Mouse (Mus musculus) cerebellum, adult 2 months (tissue): Measurements from ENCODE around the gene Zfp36l2. TPM values are rescaled to one million over a fixed set of nuclear protein-coding genes. Genes with fewer than 3 reads are reported as not detected.
"Not testable (repeated sequence)": the region's sequence is repeated elsewhere in the genome, so short reads cannot be mapped to it uniquely, and the experiment has no call there.

Experiments
- DNase-seq, 2 experiments: peaks; one replicate each; pipeline ENCODE4 v3.0.0; 2021
- H3K27ac ChIP-seq: fragments of 200-500 bp; 2 replicates; pipeline ENCODE4 v1.5.1; 2012; ENCODE audit warnings: low read length, control low read depth, inconsistent platforms; ENCODE audit not compliant: insufficient read depth
- H3K27me3 ChIP-seq: fragments of 200-500 bp; 2 replicates; pipeline ENCODE4 v1.6.1; 2012; ENCODE audit warnings: inconsistent platforms, mild to moderate bottlenecking, low read length, moderate library complexity; ENCODE audit not compliant: control insufficient read depth, insufficient read depth
- H3K4me1 ChIP-seq: fragments of 200-500 bp; 2 replicates; pipeline ENCODE4 v1.6.1; 2011; ENCODE audit warnings: low read length; ENCODE audit not compliant: control insufficient read depth, insufficient read depth
- H3K4me3 ChIP-seq: fragments of 200-500 bp; replicated peaks from 2 replicates; pipeline ENCODE3; 2011; ENCODE audit warnings: mild to moderate bottlenecking, low read depth, low read length, control low read depth; ENCODE audit not compliant: insufficient read depth
- CTCF ChIP-seq: fragments of 200-500 bp; IDR thresholded peaks from 2 replicates; pipeline ENCODE4 v1.5.1; 2011; ENCODE audit warnings: low read depth, mild to moderate bottlenecking, control low read depth, low read length, moderate library complexity, borderline replicate concordance; ENCODE audit not compliant: insufficient read depth
- POLR2A ChIP-seq: fragments of 200-500 bp; IDR thresholded peaks from 2 replicates; pipeline ENCODE4 v1.6.1; 2011; ENCODE audit warnings: low read length, control low read depth, borderline replicate concordance; ENCODE audit not compliant: insufficient read depth
- whole genome bisulfite sequencing: fragments of 180-500 bp; shearing (Covaris S2); methylation state at CpG from one replicate; pipeline ENCODE4 v1.1.7; 2018; 5-methylcytosine and 5-hydroxymethylcytosine counted together
- polyA plus RNA-seq: library from polyadenylated mRNA; depleted of rRNA; stranded (reverse); fragments of >200 nt; gene quantifications from 2 replicates; pipeline ENCODE4 v1.2.3, GENCODE M21; 2012

Zfp36l2 gene
- polyA plus RNA-seq, 1 experiment, result 15.9 TPM

- H3K27ac ChIP-seq, result no peak overlapping the region
- H3K4me1 ChIP-seq, result no peaks in the 10 kb centered on the region; the same call in 1 of the 2 replicates
- H3K27me3 ChIP-seq, result peaks cover under 1% of the 10 kb centered on the region; the same call in 1 of the 2 replicates
- no peak for DNase-seq
- H3K4me3 ChIP-seq, result no peak overlapping the region
- TF ChIP-seq CTCF, result no peak
- no peak for TF ChIP-seq POLR2A
- WGBS, result 90% methylated on average over 4 of the region's 4 CpGs
Observed at GRCm38 (mm10) chr17:84191946-84192345, 4.2 kb upstream of the Zfp36l2 start.

DNA sequence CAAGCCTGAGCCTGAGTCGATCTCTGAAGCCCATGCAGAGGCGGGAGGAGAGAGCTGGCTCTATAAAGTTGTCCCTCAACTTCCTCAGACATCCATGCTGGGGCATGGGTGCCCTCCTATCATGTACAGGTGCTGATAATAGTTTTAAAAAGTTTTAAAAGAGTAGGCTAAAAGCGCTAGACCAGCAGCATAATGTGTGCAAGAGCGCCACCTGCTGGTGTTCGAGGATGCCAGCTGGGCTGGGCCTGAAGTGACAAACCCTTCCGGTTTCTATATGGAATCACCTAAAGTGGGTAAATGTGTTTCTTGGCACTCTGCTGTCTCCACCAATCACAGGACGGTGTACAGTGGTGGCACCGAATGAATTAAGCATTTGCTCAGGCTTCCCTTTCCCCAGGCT lies 3.1 kb upstream of the Zfp36l2 start:
- Histone ChIP-seq H3K4me3 (no peak overlapping the region), H3K4me1 (no peaks in the 10 kb centered on the region; the same call in 1 of the 2 replicates), H3K27ac (no peak overlapping the region), H3K27me3 (peaks cover 4% of the 10 kb centered on the region; the same call in 1 of the 2 replicates)
- DNase-seq, result peak; percentile 51 to 75
- peak; percentile 93 for TF ChIP-seq CTCF
- no peak for TF ChIP-seq POLR2A
- WGBS, result 25% methylated on average over 8 of the region's 8 CpGs

DNA sequence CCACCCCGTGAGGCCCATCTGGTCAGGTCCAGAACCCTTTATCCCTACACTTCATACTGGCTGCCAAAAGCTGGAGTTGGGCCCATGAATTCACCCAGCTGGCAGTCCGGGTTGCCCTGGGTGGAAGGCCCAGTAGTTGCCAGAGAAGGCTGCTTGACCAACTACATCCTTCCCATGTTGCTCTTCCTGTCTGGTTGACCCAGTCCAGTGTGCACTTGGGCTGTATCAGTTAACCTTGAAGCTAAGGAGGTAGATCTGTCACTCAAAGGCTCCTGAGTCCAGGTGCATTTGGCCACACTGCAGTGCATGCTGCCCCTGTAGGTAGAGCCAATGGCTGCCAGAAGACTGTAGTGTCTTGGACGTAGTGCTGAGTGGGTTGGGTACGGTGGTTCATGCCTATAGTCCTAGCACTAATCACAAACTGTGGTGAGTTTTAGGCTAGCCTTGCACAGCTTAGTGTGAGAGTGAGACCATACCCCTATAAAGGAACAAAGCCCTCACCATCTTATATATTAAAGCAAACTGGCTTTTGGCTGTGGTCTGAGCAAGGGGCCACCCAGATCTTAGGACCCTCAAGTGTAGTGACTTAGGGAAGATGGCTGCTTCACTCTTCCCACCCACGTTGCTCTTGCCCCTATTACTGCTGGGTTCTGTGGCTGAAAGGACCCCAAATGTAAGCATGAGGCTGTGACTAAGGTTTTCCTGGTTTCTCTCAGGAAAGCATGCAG lies 1.5 kb upstream of the Zfp36l2 start:
- 62% methylated on average over 5 of the region's 5 CpGs for WGBS
- H3K4me3 ChIP-seq, result no peak overlapping the region
- H3K4me1 ChIP-seq, result no peaks in the 10 kb centered on the region; the same call in 1 of the 2 replicates
- peaks cover 8% of the 10 kb centered on the region; the same call in 1 of the 2 replicates for H3K27me3 ChIP-seq
- no peak for TF ChIP-seq CTCF
- no peak for TF ChIP-seq POLR2A
- no peak for DNase-seq
- no peak overlapping the region for H3K27ac ChIP-seq

GRCm38 (mm10) chr17:84188374-84188961 lies 721 bp upstream of the Zfp36l2 start:
- peak overlapping the region; percentile 73 for H3K4me3 ChIP-seq
- H3K27me3 ChIP-seq, result peaks cover 8% of the 10 kb centered on the region; the same call in 1 of the 2 replicates
- H3K4me1 ChIP-seq, result no peaks in the 10 kb centered on the region; the same call in 1 of the 2 replicates
- TF ChIP-seq CTCF (no peak), POLR2A (no peak)
- peak overlapping the region; percentile 9; the same call in 1 of the 2 replicates for H3K27ac ChIP-seq
- DNase-seq, result peak; percentile 67 to 73
- 9% methylated on average over 38 of the region's 38 CpGs for WGBS

DNA sequence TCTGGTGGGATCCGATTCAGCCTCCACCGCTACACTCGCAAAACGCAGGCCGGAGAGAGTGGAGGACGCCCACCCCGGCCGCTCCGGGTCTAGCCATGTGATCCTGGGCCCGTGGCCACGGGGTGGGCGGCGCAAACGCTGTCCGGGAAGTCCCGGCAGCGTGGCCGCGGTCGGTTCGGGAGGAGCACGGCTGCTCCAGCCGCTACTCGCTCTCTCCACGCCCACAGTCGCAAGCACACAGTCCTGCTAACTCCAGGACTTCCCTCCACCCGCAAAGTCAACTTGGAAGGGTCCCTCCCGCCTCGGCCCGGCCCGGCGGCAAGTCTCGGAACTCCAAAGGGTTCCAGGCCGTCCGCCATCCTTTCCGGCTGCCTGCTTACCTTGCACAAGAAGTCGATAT lies 483 bp downstream of the Zfp36l2 start:
- DNase-seq, H3K4me1 ChIP-seq: not testable (repeated sequence)
- WGBS, result 3% methylated on average over 12 of the region's 37 CpGs

GRCm38 (mm10) chr17:84186451-84187202 lies 1.1 kb downstream of the Zfp36l2 start:
- H3K27ac ChIP-seq, result peak overlapping the region; percentile 29; the same call in 1 of the 2 replicates
- TF ChIP-seq CTCF (no peak), POLR2A (no peak)
- WGBS, result 2% methylated on average over 80 of the region's 80 CpGs
- no peaks in the 10 kb centered on the region for H3K4me1 ChIP-seq
- peak overlapping the region; percentile 44 for H3K4me3 ChIP-seq
- peaks cover 8% of the 10 kb centered on the region; the same call in 1 of the 2 replicates for H3K27me3 ChIP-seq
- peak in 1 of 2 experiments; percentile 30 for DNase-seq

More for the DNA sequence above, 483 bp downstream of the Zfp36l2 start:
- H3K4me3 ChIP-seq, result peak overlapping the region; percentile 73
- H3K27me3 ChIP-seq, result not testable (repeated sequence)
- peak overlapping the region; percentile 20; the same call in 1 of the 2 replicates for H3K27ac ChIP-seq

DNA sequence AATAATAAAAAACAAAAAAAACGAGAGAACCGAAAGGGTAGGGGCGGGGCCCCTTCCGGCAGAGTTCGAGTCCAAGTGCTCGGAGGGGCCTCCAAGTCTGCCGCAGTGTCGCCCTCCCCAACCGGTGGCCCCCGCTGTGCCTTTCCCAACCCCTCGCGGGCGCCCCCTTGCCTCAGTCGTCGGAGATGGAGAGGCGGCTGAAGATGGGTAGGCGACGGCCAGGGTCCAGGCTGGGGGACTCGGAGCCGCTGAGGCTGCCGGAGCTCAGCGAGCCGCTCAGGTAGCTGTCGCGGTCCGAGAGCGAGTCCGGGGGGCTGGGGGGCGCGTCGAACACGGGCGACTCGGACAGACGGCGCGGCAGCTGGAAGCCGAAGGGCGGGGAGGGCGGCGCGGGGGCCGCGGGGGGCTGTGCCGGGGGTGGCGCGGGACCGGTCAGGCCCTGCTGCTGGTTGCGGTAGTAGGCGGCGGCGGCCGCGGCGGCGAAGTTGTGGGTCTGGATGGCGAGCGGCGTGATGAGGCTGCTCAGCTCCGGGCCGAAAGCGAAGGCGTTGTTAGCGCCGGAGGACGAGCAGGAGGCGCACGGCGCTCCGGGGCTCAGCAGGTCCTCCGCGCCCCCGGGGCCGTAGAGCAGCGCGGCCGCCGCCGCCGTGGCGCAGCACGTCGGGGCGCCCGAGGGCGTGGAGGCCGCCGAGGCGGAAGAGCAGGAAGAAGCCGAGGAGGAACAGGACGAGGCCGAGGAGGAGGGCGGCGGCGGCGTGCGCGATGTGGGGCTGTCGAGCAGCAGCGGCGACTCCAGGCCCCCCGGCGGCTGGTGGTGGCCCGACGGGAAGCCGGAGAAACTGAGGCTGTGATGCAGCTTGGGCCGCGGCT lies 1.9 kb downstream of the Zfp36l2 start:
- DNase-seq, result peak; percentile 30 to 34
- Histone ChIP-seq H3K4me1 (no peaks in the 10 kb centered on the region), H3K4me3 (no peak overlapping the region), H3K27ac (no peak overlapping the region), H3K27me3 (peaks cover 8% of the 10 kb centered on the region; the same call in 1 of the 2 replicates)
- TF ChIP-seq CTCF (no peak), POLR2A (no peak)
- 2% methylated on average over 101 of the region's 108 CpGs for WGBS
